Mouse (Mus musculus) liver, embryonic 14.5 days (tissue): ENCODE measurements around the gene Atf7. TPM values are rescaled to one million over a fixed set of nuclear protein-coding genes. Genes with fewer than 3 reads are reported as not detected.

Source experiments
- ATAC-seq: fragments of 200-750 bp; cut with Nextera tagmentation; 2 replicates; pipeline ENCODE4 v1.8.0; 2017; ENCODE audit warnings: moderate number of reproducible peaks, mild to moderate bottlenecking, moderate library complexity; ENCODE audit not compliant: insufficient read depth
- DNase-seq, 3 experiments: peaks; one replicate each; pipeline ENCODE4 v3.0.0-alpha.2; 2012 to 2013; ENCODE audit warnings: low read depth in 3 of 3, low spot score in 3 of 3
- H3K27ac ChIP-seq: fragments of 300-500 bp; sonication (generic); 2 replicates; pipeline ENCODE4 v1.5.1; 2014; ENCODE audit warnings: moderate library complexity, mild to moderate bottlenecking, control low read depth, inconsistent platforms
- H3K27me3 ChIP-seq: fragments of 300-500 bp; sonication (generic); 2 replicates; pipeline ENCODE4 v1.6.1; 2014; ENCODE audit warnings: mild to moderate bottlenecking, low read length, moderate library complexity; ENCODE audit not compliant: control insufficient read depth, insufficient read depth
- H3K36me3 ChIP-seq: fragments of 300-500 bp; sonication (generic); replicated peaks from 2 replicates; pipeline ENCODE4 v1.6.1; 2014; ENCODE audit warnings: low read depth; ENCODE audit not compliant: control insufficient read depth, insufficient read depth
- H3K4me1 ChIP-seq, 2 experiments: fragments of 200-500 bp in 1 of 2; fragments of 300-500 bp in 1 of 2; sonication (generic) in 1 of 2; replicated peaks; 2 replicates each; pipeline ENCODE4 v1.6.1; 2012 to 2014; ENCODE audit warnings: antibody characterized with exemption in 1 of 2, inconsistent platforms in 1 of 2, low read length in 1 of 2; ENCODE audit not compliant: control insufficient read depth in 2 of 2, insufficient read depth in 2 of 2
- H3K4me2 ChIP-seq: fragments of 300-500 bp; sonication (generic); 2 replicates; pipeline ENCODE4 v1.6.1; 2014; ENCODE audit warnings: low read depth, mild to moderate bottlenecking, control low read depth, moderate library complexity
- H3K4me3 ChIP-seq, 2 experiments: fragments of 200-500 bp in 1 of 2; fragments of 300-500 bp in 1 of 2; sonication (generic) in 1 of 2; 2 replicates each; pipeline ENCODE4 v1.5.1; 2012 to 2014; ENCODE audit warnings: low read depth in 2 of 2, low read length in 2 of 2, mild to moderate bottlenecking in 2 of 2, control low read depth in 1 of 2, inconsistent platforms in 1 of 2, moderate library complexity in 1 of 2; ENCODE audit not compliant: insufficient read depth in 1 of 2
- H3K9ac ChIP-seq: fragments of 300-500 bp; sonication (generic); replicated peaks from 2 replicates; pipeline ENCODE4 v1.6.1; 2014; ENCODE audit warnings: mild to moderate bottlenecking, control low read depth, moderate library complexity
- H3K9me3 ChIP-seq: fragments of 300-500 bp; sonication (generic); 2 replicates; pipeline ENCODE4 v1.6.1; 2016; ENCODE audit warnings: low read length, mixed read lengths; ENCODE audit not compliant: control insufficient read depth
- CTCF ChIP-seq: IDR thresholded peaks from 2 replicates; pipeline ENCODE4 v1.5.1; 2016; ENCODE audit warnings: antibody characterized with exemption, low read depth, control low read depth
- EP300 ChIP-seq: IDR thresholded peaks from 2 replicates; pipeline ENCODE4 v1.6.1; 2016; ENCODE audit warnings: antibody characterized with exemption, low read depth
- WGBS: fragments of 180-500 bp; shearing (Covaris S2); extraction: QIAGEN DNeasy Blood & Tissue Kit; methylation state at CpG from one replicate; pipeline ENCODE4 v1.1.7; 2014; ENCODE audit not compliant: insufficient replicate concordance; 5-methylcytosine and 5-hydroxymethylcytosine counted together
- polyA plus RNA-seq, 2 experiments: library from polyadenylated mRNA; depleted of rRNA in 1 of 2; stranded (reverse) in 1 of 2; unstranded in 1 of 2; fragments of >200 nt; fragmentation: Nextera tagmentation in 1 of 2; extraction: Ambion mirVana in 1 of 2; gene quantifications; 2 replicates each; pipeline versions ENCODE4 v1.2.1 to v1.2.3; 2012 to 2014

The Atf7 gene
- polyA plus RNA-seq, 2 experiments = 7.3 to 12.3 TPM

DNA sequence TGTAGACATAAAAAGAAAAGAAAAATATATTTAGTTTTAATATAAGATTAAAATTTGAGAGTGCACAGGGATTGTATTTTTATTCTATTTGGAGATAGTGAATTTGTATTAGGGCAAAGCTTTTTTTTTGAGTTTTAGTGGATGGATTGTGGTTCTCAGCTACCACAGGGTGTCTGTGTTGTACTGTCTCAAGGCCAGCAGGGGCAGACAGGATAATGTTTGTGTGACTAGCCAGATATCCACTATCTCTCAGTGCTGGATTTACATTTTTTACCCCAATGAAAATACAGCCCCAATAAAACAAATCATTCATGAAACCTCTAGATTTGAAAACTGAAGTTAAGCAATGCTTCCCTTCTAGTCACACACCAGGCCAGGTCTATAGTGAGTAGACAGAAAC lies 67.7 kb downstream of the Atf7 start:
- no peak overlapping the region for H3K4me2 ChIP-seq
- H3K9ac ChIP-seq = no peak overlapping the region
- no peaks in the 10 kb centered on the region for H3K27me3 ChIP-seq
- H3K4me1 ChIP-seq = no peaks in the 10 kb centered on the region
- H3K4me3 ChIP-seq = no peak overlapping the region
- H3K9me3 ChIP-seq = no peaks in the 10 kb centered on the region
- ATAC-seq = no peak
- H3K27ac ChIP-seq = no peak overlapping the region
- H3K36me3 ChIP-seq = peaks cover 8% of the 10 kb centered on the region
- TF ChIP-seq EP300 = no peak
- no peak for TF ChIP-seq CTCF
- DNase-seq = no peak

DNA sequence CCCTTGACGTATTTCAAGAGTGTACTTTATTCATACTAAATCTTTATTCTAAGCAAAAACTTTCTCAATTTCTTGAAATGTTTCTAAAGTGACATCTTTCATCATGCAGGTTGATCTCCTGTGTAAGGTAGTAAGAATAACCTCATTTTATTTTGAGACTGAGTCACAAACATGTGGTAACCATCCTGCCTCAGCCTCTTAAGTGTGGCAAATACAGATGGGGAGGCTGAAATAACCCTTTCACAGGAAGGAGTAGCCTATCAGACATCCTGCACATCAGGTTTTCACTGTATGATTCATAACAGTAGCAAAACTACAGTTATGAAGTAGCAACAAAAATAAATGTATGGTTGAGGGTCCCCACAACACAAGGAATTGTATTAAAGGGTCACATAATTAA lies 69.7 kb downstream of the Atf7 start:
- Histone ChIP-seq H3K4me2 (no peak overlapping the region), H3K4me3 (no peak overlapping the region), H3K9ac (no peak overlapping the region), H3K27me3 (no peaks in the 10 kb centered on the region), H3K9me3 (no peaks in the 10 kb centered on the region), H3K27ac (no peak overlapping the region), H3K4me1 (no peaks in the 10 kb centered on the region), H3K36me3 (peaks cover 13% of the 10 kb centered on the region)
- 76% methylated on average over 1 of the region's 1 CpGs for WGBS
- DNase-seq = no peak
- ATAC-seq = no peak
- TF ChIP-seq EP300 = no peak

DNA sequence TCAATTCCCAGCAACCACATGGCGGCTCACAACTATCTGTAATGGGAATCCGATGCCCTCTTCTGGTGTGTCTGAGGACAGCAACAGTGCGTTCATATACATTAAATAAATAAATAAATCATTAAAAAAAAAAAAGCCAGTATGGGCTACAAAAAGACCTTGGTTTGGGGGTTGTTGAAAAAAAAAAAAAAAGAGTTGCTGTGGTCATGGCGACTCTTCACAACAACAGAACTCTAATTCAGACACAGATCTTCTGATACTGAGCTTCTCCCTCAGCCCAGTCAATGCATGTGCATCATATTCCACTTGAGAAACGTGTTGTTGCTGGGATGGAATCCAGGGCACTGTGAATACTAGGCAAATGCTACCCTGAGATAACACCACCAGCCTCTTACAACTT lies 72.7 kb downstream of the Atf7 start:
- Histone ChIP-seq H3K9ac (no peak overlapping the region), H3K4me2 (no peak overlapping the region), H3K9me3 (no peaks in the 10 kb centered on the region), H3K27ac (no peak overlapping the region), H3K36me3 (peaks cover 13% of the 10 kb centered on the region), H3K4me1 (no peaks in the 10 kb centered on the region), H3K4me3 (no peak overlapping the region), H3K27me3 (no peaks in the 10 kb centered on the region)
- WGBS = 78% methylated on average over 5 of the region's 5 CpGs
- TF ChIP-seq EP300 = no peak
- no peak for TF ChIP-seq CTCF
- ATAC-seq (no peak), DNase-seq (no peak)

DNA sequence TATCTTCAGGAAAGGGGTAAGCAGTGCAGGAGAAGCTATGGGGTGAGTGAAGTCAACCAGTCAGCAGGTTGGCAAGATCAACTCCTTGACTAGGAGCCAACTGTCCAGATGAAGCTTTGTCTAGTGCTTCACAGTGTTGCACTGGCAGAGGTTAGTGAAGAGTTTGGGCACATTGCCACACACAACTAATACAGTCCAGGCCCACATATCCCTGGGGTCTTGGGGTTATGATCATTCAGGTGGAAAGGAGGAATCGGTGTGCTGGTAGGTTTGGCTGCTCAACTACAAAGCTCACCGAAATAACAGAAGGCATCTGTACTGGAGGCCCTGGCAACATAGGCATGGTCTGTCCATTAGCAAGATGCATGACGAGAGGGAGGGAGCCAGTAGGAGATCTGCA lies 77.8 kb downstream of the Atf7 start:
- DNase-seq (no peak), ATAC-seq (no peak)
- 81% methylated on average over 3 of the region's 3 CpGs for WGBS
- Histone ChIP-seq H3K4me1 (no peaks in the 10 kb centered on the region), H3K36me3 (peaks cover 12% of the 10 kb centered on the region), H3K27ac (no peak overlapping the region), H3K9me3 (no peaks in the 10 kb centered on the region), H3K4me3 (no peak overlapping the region), H3K9ac (no peak overlapping the region), H3K27me3 (no peaks in the 10 kb centered on the region), H3K4me2 (no peak overlapping the region)
- TF ChIP-seq CTCF = no peak
- TF ChIP-seq EP300 = no peak

DNA sequence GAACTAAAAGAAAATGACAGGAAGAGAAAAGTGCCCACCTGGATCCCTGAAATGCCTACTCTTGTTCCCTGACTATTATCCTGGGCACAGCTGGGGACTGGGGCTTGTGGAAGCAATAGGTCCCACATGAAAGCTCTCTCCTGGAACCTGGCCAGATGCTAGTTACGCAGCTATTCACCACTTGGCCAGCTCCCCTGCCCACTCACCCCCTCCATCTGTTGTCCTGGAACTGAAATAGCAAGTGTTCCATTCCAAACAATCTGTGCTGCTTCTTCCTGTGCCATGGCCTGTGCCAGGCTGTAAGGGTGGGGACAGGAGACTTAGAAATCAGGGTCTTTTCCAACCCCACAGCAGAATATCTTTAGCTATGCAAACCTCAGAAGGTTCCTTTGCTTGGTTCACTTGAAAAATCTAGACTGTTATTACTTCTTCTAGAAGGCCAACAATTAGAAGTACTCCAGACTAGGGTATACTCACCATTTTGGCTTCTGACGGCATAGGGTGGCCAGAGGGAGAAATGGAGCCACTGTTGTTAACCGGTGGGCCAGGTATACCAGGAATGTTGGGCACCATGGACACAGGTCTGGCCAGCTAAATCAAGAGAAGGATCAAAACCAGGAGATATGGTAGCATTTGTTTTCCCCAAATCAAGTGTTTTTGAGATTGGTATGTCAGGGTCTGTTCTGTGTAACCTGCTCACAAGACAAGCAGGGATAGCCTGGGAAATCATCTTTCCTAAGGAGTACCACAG lies 78.4 kb downstream of the Atf7 start:
- H3K27ac ChIP-seq = no peak overlapping the region
- TF ChIP-seq CTCF = no peak
- TF ChIP-seq EP300 = no peak
- H3K9me3 ChIP-seq = no peaks in the 10 kb centered on the region
- no peak for DNase-seq
- peaks cover 7% of the 10 kb centered on the region for H3K36me3 ChIP-seq
- 79% methylated on average over 3 of the region's 3 CpGs for WGBS
- H3K4me3 ChIP-seq = no peak overlapping the region
- H3K27me3 ChIP-seq = no peaks in the 10 kb centered on the region
- H3K9ac ChIP-seq = no peak overlapping the region
- H3K4me1 ChIP-seq = no peaks in the 10 kb centered on the region
- ATAC-seq = no peak
- no peak overlapping the region for H3K4me2 ChIP-seq
